Mouse (Mus musculus): ENCODE data around the gene Zdhhc20.
A peak's percentile ranks its signal among the peaks of the same experiment; 100 is the strongest.

Zdhhc20 gene

DNA sequence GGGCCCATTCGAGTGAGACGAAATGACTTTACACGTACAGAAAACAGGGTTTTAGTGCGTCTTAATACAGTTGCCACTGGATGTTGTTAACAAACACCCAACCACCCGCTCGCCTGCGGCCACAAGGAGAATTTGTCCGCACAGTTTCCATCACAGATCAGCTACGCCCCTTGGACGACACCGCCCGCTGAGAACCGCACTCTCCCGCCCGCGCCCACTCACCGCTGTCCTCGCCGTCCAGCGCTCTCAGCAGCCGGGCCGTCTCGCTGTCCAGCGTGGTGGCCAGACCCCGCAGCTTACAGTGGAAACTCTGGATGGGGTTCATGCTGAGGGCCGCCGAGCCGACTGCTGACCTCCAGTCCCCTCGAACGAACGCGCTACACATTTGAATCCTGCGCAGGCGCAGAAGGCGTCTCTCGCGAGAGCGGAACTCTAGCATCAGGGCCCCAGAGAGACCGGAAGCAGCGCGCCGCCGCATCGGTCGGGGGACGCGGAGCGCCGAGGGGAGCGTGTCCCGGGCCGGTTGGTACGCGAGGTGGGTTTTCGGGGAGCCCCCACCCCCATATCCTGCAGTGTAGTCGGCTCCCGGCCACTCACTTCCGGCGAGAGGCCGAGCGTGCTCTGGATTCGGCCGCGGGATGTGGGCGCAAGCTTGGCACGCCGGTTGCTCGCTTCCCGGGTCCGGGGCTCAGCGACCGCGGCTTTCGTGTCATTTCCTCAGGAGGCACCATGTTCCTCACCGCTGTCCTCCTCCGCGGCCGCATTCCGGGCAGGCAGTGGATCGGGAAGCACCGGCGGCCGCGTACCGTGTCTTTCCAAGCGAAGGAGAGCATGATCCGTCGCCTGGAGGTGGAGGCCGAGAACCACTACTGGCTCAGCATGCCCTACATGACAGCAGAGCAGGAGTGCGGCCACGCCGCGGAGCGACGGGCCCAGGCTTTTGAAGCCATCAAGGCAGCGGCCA lies 64.0 kb downstream of the Zdhhc20 start, which contains the start of the genes Ska3 and Mrpl57:
Ska3 (minus strand) TSS at position 398 of the 964 bp plus-strand sequence.
Mrpl57 (plus strand) TSS at position 447 of the 964 bp plus-strand sequence.
- peak; percentile 85 to 87 for DNase-seq (ENCODE audit: low spot score in 2 of 2)

DNA sequence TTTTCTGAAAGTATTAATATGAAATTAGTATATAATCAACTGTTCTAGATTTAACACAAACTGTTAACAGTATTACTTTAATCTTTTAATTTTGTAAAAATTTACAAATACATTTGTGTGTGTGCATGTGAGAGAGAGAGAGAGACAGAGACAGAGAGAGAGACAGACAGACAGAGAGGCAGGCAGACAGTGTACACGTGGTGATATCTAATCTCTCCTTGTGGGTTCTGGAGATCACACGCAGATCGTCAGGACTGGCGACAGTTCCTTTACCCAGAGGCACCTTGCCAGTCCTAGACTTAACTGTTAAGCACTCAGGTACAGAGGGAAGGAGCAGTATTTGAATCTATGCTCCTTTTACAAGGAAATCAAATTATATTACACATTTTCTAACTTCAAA lies 69.2 kb downstream of the Zdhhc20 start:
- no peak for DNase-seq (ENCODE audit: low spot score in 2 of 2)

- DNase-seq (ENCODE audit: low spot score in 2 of 2) = no peak
These were observed 78.2 kb downstream of the Zdhhc20 start for GRCm38 (mm10) chr14:57811844-57812243.

DNA sequence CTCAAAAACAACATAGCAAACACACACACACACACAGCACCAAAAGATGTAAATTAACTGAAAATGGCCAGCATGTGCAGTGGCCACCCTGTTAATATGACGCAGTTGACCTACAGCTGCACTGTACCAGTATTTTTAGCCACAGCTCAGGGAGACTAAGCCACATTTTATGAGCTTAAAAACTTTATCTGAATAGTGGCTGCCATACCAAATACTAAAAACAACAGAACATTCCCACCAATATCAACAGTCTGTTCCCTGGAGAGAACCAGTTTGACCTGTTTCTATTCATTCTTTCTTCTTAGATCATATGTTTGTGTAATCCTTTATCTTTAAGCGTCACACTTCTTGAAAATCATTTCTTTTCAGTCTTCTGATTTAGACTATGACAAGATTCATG lies 79.2 kb downstream of the Zdhhc20 start:
- DNase-seq (ENCODE audit: low spot score in 2 of 2) = no peak

DNA sequence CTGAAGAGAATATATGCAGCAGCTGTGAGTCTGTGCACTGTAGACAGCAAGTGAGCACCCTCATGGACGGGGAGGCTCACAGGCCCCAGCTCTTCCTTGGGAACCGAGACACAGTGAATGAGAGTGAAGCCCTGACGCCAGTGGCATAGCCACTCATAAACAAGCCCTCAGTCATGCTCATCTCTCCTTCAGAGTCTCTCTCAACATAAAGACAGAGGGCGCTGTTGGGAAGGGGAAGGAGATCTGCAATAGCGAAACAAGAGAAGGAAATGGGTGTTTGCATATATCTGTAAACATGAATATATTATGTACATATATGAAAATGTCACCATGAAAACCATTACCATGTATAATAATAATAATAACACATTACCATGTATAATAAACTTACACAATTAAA lies 81.5 kb downstream of the Zdhhc20 start:
- DNase-seq (ENCODE audit: low spot score in 2 of 2) = no peak

GRCm38 (mm10) chr14:57803731-57804130 lies 86.3 kb downstream of the Zdhhc20 start:
- DNase-seq (ENCODE audit: low spot score in 2 of 2) = no peak

- DNase-seq (ENCODE audit: low spot score in 2 of 2) = peak; percentile 97
These were observed 91.8 kb downstream of the Zdhhc20 start, which contains the start of gene Sap18 for GRCm38 (mm10) chr14:57797991-57798931. Gene Sap18 (plus strand): TSS chr14:57798180.

- DNase-seq (ENCODE audit: low spot score in 2 of 2) = no peak
These were observed 92.5 kb downstream of the Zdhhc20 start for GRCm38 (mm10) chr14:57797551-57797950.

DNA sequence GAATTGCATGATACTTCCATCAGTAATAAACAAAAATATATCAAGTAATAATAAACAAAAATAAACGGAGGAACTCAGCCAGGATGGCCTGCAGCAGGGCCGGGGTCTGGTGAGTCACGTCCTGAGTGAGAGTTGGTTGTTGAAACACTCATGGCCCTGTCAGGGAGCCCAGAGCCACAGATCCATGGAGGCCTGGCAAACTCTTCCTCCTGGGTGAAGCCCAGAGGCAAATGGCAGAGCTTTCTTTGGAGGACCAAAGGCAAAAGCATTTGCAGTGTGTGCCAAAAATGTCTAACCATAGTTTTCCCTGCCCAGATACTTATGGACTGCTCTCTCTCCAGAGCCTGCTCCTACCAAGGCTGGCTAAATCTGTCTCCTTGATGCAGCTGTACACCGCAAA lies 98.9 kb downstream of the Zdhhc20 start:
- no peak for DNase-seq (ENCODE audit: low spot score in 2 of 2)

GRCm38 (mm10) chr14:57789759-57790158 lies 100.3 kb downstream of the Zdhhc20 start:
- DNase-seq (ENCODE audit: low spot score in 2 of 2) = no peak

GRCm38 (mm10) chr14:57789311-57789710 lies 100.8 kb downstream of the Zdhhc20 start:
- DNase-seq (ENCODE audit: low spot score in 2 of 2) = no peak

DNA sequence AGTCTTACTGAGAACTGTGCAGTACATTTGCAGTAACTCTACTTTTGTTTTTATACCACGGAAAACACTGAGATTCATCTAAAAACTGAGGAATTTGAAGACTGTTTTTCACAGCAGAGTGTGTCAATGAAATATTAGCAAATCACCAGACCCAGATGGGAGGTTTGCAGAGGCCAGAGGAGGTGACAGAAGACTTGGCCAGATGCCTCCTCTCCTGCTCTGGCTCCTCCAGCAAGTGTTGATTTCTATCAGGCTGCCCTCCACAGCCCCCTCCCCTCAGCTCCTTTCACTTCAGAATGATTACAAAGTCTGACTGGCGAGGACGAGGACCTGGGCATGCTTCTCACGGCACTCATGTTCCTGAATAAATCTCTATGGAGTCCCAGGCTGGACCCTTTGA lies 102.7 kb downstream of the Zdhhc20 start:
- no peak for DNase-seq (ENCODE audit: low spot score in 2 of 2)
